Mouse (Mus musculus) midbrain, embryonic 13.5 days (tissue): Measurements from ENCODE around the gene Elmo1. TPM values are rescaled to one million over a fixed set of nuclear protein-coding genes. Genes with fewer than 3 reads are reported as not detected.
"Not testable (repeated sequence)": the region's sequence is repeated elsewhere in the genome, so short reads cannot be mapped to it uniquely, and the experiment has no call there.

Experiments used
- ATAC-seq: fragments of 200-750 bp; cut with Nextera tagmentation; 2 replicates; pipeline ENCODE4 v1.8.0; 2017; ENCODE audit warnings: mild to moderate bottlenecking, moderate TSS enrichment, moderate library complexity
- H3K27ac ChIP-seq: fragments of 300-500 bp; sonication (generic); 2 replicates; pipeline ENCODE4 v1.5.1; 2015; ENCODE audit warnings: inconsistent platforms, mild to moderate bottlenecking, moderate library complexity
- H3K27me3 ChIP-seq: fragments of 300-500 bp; sonication (generic); 2 replicates; pipeline ENCODE4 v1.6.1; 2015; ENCODE audit warnings: mild to moderate bottlenecking, inconsistent platforms
- H3K36me3 ChIP-seq: fragments of 300-500 bp; sonication (generic); 2 replicates; pipeline ENCODE4 v1.6.1; 2015; ENCODE audit warnings: mild to moderate bottlenecking, inconsistent platforms
- H3K4me1 ChIP-seq: fragments of 300-500 bp; sonication (generic); replicated peaks from 2 replicates; pipeline ENCODE4 v1.6.1; 2015; ENCODE audit warnings: inconsistent platforms
- H3K4me2 ChIP-seq: fragments of 300-500 bp; sonication (generic); replicated peaks from 2 replicates; pipeline ENCODE4 v1.6.1; 2015; ENCODE audit warnings: moderate library complexity, mild to moderate bottlenecking, inconsistent platforms
- H3K4me3 ChIP-seq: fragments of 300-500 bp; sonication (generic); replicated peaks from 2 replicates; pipeline ENCODE4 v1.5.1; 2015; ENCODE audit warnings: mild to moderate bottlenecking, inconsistent platforms
- H3K9ac ChIP-seq: fragments of 300-500 bp; sonication (generic); replicated peaks from 2 replicates; pipeline ENCODE4 v1.6.1; 2015; ENCODE audit warnings: mild to moderate bottlenecking, inconsistent platforms
- H3K9me3 ChIP-seq: fragments of 300-500 bp; sonication (generic); 2 replicates; pipeline ENCODE4 v1.6.1; 2016; ENCODE audit warnings: mild to moderate bottlenecking, inconsistent platforms
- WGBS: fragments of 180-500 bp; shearing (Covaris S2); methylation state at CpG from one replicate; pipeline ENCODE4 v1.1.7; 2015; 5-methylcytosine and 5-hydroxymethylcytosine counted together
- polyA plus RNA-seq: library from polyadenylated mRNA; unstranded; fragments of >200 nt; fragmentation: Nextera tagmentation; extraction: Ambion mirVana; gene quantifications from 2 replicates; pipeline ENCODE4 v1.2.1, GENCODE M21; 2015

The Elmo1 gene
- polyA plus RNA-seq, 1 experiment from 2014 or later, result 36.5 TPM

GRCm38 (mm10) chr13:20615596-20616469 lies 525.4 kb downstream of the Elmo1 start:
- Histone ChIP-seq H3K27ac (peak overlapping the region; percentile 63), H3K9ac (no peak overlapping the region), H3K27me3 (0 out of 2 replicates have a peak, but pooled peaks cover 3% of the 10 kb centered on the region), H3K9me3 (no peaks in the 10 kb centered on the region), H3K4me1 (peaks cover 21% of the 10 kb centered on the region), H3K4me3 (no peak overlapping the region), H3K36me3 (no peaks in the 10 kb centered on the region), H3K4me2 (no peak overlapping the region)
- peak; percentile 90 for ATAC-seq
- WGBS, result 30% methylated on average over 10 of the region's 10 CpGs

DNA sequence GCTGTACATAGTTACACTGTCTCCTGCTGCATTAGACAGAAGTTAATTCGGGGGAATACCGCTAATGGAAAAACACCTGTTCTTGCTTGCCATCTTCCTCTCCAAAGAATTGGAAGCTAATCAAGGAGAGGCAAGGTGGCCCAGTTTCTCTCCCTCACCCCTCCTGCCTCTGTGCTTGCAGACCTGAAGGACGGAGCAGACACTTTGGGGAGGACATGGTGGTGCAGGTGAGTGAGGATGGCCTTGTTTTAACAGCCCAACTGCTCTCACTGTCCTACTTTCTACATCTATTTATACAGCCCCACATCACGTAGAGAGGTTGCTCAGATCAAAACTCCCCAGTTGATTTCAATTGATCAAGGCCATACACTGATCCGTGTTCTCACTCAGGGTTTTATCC lies 529.5 kb downstream of the Elmo1 start:
- no peak overlapping the region for H3K4me2 ChIP-seq
- H3K9ac ChIP-seq, result no peak overlapping the region
- no peaks in the 10 kb centered on the region for H3K9me3 ChIP-seq
- H3K36me3 ChIP-seq, result no peaks in the 10 kb centered on the region
- no peak for ATAC-seq
- peaks cover 15% of the 10 kb centered on the region for H3K4me1 ChIP-seq
- H3K27me3 ChIP-seq, result no peaks in the 10 kb centered on the region
- no peak overlapping the region for H3K4me3 ChIP-seq
- H3K27ac ChIP-seq, result no peak overlapping the region
- 84% methylated on average over 5 of the region's 5 CpGs for WGBS

GRCm38 (mm10) chr13:20623071-20623850 lies 532.9 kb downstream of the Elmo1 start:
- 90% methylated on average over 7 of the region's 7 CpGs for WGBS
- ATAC-seq, result no peak
- Histone ChIP-seq H3K27me3 (no peaks in the 10 kb centered on the region), H3K9ac (no peak overlapping the region), H3K9me3 (peaks cover 5% of the 10 kb centered on the region; the same call in 1 of the 2 replicates), H3K27ac (no peak overlapping the region), H3K4me2 (no peak overlapping the region), H3K36me3 (no peaks in the 10 kb centered on the region), H3K4me3 (no peak overlapping the region), H3K4me1 (no peaks in the 10 kb centered on the region)

GRCm38 (mm10) chr13:20627796-20628195 lies 537.4 kb downstream of the Elmo1 start:
- no peaks in the 10 kb centered on the region for H3K27me3 ChIP-seq

DNA sequence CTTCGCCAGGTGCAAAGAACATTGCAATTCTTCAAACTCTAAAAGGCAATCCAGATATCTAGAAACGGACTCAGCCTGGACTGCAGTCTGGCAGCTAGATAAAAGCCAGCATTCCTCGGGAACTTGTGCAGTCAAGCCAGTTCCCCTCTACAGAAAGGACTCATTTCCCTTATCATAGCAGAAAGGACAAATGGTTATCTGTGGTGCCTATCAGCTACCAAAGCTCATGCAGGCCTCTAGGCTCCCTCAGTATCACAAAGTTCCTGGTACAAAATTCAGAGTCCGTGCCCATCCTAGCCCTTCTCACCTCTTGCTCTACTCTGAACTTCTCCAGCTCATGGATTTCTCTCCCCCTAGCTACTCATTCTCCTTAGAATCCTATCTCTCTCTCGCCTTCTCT lies 542.1 kb downstream of the Elmo1 start:
- Histone ChIP-seq H3K27me3 (no peaks in the 10 kb centered on the region), H3K4me2 (no peak overlapping the region), H3K36me3 (no peaks in the 10 kb centered on the region), H3K4me3 (no peak overlapping the region), H3K27ac (no peak overlapping the region), H3K9me3 (no peaks in the 10 kb centered on the region), H3K4me1 (no peaks in the 10 kb centered on the region), H3K9ac (no peak overlapping the region)
- WGBS, result 78% methylated on average over 5 of the region's 5 CpGs
- no peak for ATAC-seq

More at GRCm38 (mm10) chr13:20627796-20628195, 537.4 kb downstream of the Elmo1 start:
- peaks cover 5% of the 10 kb centered on the region; the same call in 1 of the 2 replicates for H3K9me3 ChIP-seq
- WGBS, result 90% methylated on average over 6 of the region's 6 CpGs
- no peak overlapping the region for H3K9ac ChIP-seq
- H3K36me3 ChIP-seq, result no peaks in the 10 kb centered on the region
- H3K27ac ChIP-seq, result no peak overlapping the region
- ATAC-seq, result no peak
- no peaks in the 10 kb centered on the region for H3K4me1 ChIP-seq
- H3K4me3 ChIP-seq, result no peak overlapping the region
- H3K4me2 ChIP-seq, result no peak overlapping the region

DNA sequence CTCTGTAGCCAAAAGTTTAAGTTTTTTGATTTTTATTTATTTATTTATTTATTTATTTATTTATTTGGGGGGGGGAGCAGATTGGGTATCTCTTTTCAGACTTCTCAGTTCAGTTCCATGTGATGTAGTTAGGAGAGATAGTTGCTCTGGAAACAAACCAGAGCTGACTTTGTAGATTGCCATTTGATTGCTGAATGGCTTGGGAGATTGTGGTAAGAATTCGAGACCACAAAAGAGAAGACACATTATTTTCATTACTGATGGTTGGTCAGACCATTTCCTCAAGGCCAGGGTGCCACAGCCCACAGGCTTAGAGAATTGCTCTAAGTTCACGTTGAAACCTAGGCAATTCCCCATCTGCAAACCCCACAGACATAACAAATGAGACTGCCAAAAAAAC lies 544.3 kb downstream of the Elmo1 start:
- 86% methylated on average over 2 of the region's 2 CpGs for whole genome bisulfite sequencing
- H3K9ac ChIP-seq, ATAC-seq: not testable (repeated sequence)

DNA sequence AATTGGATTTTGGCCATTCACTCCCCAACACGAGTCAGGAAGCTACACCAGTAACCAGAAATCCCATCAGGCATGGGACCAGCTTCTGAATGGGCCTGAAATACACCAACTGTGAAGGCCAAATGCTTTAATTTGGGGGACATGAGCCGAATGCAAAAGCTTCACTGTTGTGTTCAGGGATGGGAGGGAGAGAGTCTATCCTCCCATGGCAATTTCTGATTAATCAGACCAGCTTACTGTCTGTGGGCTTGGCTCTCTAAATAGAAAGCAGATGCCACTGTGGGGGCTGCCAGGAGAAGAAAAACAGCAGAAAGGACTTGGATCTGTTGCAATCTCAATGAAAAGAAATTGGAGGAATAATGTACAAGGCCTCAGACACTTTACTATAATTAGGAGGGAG lies 545.2 kb downstream of the Elmo1 start:
- no peak overlapping the region for H3K27ac ChIP-seq
- ATAC-seq, result no peak
- H3K27me3 ChIP-seq, result no peaks in the 10 kb centered on the region
- no peaks in the 10 kb centered on the region for H3K9me3 ChIP-seq
- H3K9ac ChIP-seq, result no peak overlapping the region
- WGBS, result 76% methylated on average over 2 of the region's 2 CpGs
- H3K4me1 ChIP-seq, result no peaks in the 10 kb centered on the region
- H3K4me2 ChIP-seq, result no peak overlapping the region
- H3K36me3 ChIP-seq, result no peaks in the 10 kb centered on the region
- no peak overlapping the region for H3K4me3 ChIP-seq

More for the DNA sequence above, 544.3 kb downstream of the Elmo1 start:
- H3K4me2 ChIP-seq, H3K27me3 ChIP-seq, H3K9me3 ChIP-seq, H3K36me3 ChIP-seq, H3K27ac ChIP-seq, H3K4me1 ChIP-seq, H3K4me3 ChIP-seq: not testable (repeated sequence)
